Mouse (Mus musculus) MEL (cell line): ENCODE measurements around the gene Dap. TPM values are rescaled to one million over a fixed set of nuclear protein-coding genes. Genes with fewer than 3 reads are reported as not detected.

Source experiments
- DNase-seq: peaks from one replicate; pipeline ENCODE4 v3.0.0; 2011; ENCODE audit warnings: low read depth, low spot score
- H3K27ac ChIP-seq: 2 replicates; pipeline ENCODE4 v1.5.1; 2012; ENCODE audit warnings: low read depth, mild to moderate bottlenecking, control low read depth, low read length, moderate library complexity; ENCODE audit not compliant: control insufficient read depth
- H3K27me3 ChIP-seq, 2 experiments: fragments of 150-350 bp in 1 of 2; sonication (generic) in 1 of 2; 2 replicates each; pipeline ENCODE4 v1.6.1; 2012; ENCODE audit warnings: low read length in 2 of 2, mild to moderate bottlenecking in 2 of 2, improper control_type of control experiment in 1 of 2, moderate library complexity in 1 of 2; ENCODE audit not compliant: insufficient read depth in 2 of 2, control insufficient read depth in 1 of 2
- H3K36me3 ChIP-seq, 2 experiments: 2 replicates each; pipeline ENCODE4 v1.6.1; 2012 to 2014; ENCODE audit warnings: low read length in 2 of 2, improper control_type of control experiment in 1 of 2, inconsistent platforms in 1 of 2, mild to moderate bottlenecking in 1 of 2; ENCODE audit not compliant: insufficient read depth in 2 of 2, control insufficient read depth in 1 of 2
- H3K4me1 ChIP-seq, 2 experiments: fragments of 150-350 bp in 1 of 2; sonication (generic) in 1 of 2; 2 replicates each; pipeline ENCODE4 v1.6.1; 2012; ENCODE audit warnings: low read length in 2 of 2, improper control_type of control experiment in 1 of 2, mild to moderate bottlenecking in 1 of 2; ENCODE audit not compliant: insufficient read depth in 2 of 2, control insufficient read depth in 1 of 2
- H3K4me3 ChIP-seq, 2 experiments: fragments of 150-350 bp in 1 of 2; sonication (generic) in 1 of 2; 2 replicates each; pipeline ENCODE4 v1.5.1; 2012; ENCODE audit warnings: low read depth in 2 of 2, low read length in 2 of 2, mild to moderate bottlenecking in 2 of 2, moderate library complexity in 2 of 2, control low read depth in 1 of 2, improper control_type of control experiment in 1 of 2; ENCODE audit not compliant: control insufficient read depth in 1 of 2, insufficient read depth in 1 of 2
- H3K79me2 ChIP-seq: 2 replicates; pipeline ENCODE4 v1.6.1; 2012; ENCODE audit warnings: mild to moderate bottlenecking, low read length, moderate library complexity; ENCODE audit not compliant: control insufficient read depth, poor library complexity, insufficient read depth
- H3K9ac ChIP-seq: 2 replicates; pipeline ENCODE4 v1.6.1; 2012; ENCODE audit warnings: low read depth, mild to moderate bottlenecking, control low read depth, low read length, moderate library complexity; ENCODE audit not compliant: control insufficient read depth, poor library complexity, severe bottlenecking
- H3K9me3 ChIP-seq: fragments of 150-350 bp; sonication (generic); replicated peaks from 2 replicates; pipeline ENCODE4 v1.6.1; 2012; ENCODE audit warnings: mild to moderate bottlenecking, low read length, improper control_type of control experiment, moderate library complexity; ENCODE audit not compliant: insufficient read depth
- CHD2 ChIP-seq: IDR thresholded peaks from 2 replicates; pipeline ENCODE4 v1.6.1; 2011; ENCODE audit warnings: low read length, improper control_type of control experiment
- MEF2A ChIP-seq: IDR thresholded peaks from 2 replicates; pipeline ENCODE4 v1.6.1; 2014; ENCODE audit warnings: low read depth, mild to moderate bottlenecking, inconsistent platforms, low read length, improper control_type of control experiment; ENCODE audit not compliant: poor library complexity, insufficient replicate concordance, severe bottlenecking; ENCODE audit errors: extremely low read depth
- MYC ChIP-seq: IDR thresholded peaks from 2 replicates; pipeline ENCODE4 v1.6.1; 2011; ENCODE audit warnings: low read depth, mild to moderate bottlenecking, low read length, improper control_type of control experiment, moderate library complexity
- NELFE ChIP-seq: IDR thresholded peaks from 2 replicates; pipeline ENCODE4 v1.6.1; 2011; ENCODE audit warnings: low read depth, low read length, improper control_type of control experiment
- POLR2AphosphoS5 ChIP-seq: IDR thresholded peaks from 2 replicates; pipeline ENCODE4 v1.6.1; 2012; ENCODE audit warnings: low read depth, borderline replicate concordance, mild to moderate bottlenecking, inconsistent platforms, low read length, moderate library complexity, mixed read lengths
- RAD21 ChIP-seq: IDR thresholded peaks from 2 replicates; pipeline ENCODE4 v1.6.1; 2011; ENCODE audit warnings: mild to moderate bottlenecking, low read depth, low read length, improper control_type of control experiment
- TAL1 ChIP-seq: IDR thresholded peaks from 2 replicates; pipeline ENCODE4 v1.6.1; 2012; ENCODE audit warnings: mild to moderate bottlenecking, inconsistent platforms, low read length, moderate library complexity, mixed read lengths
- ZKSCAN1 ChIP-seq: IDR thresholded peaks from 2 replicates; pipeline ENCODE4 v1.6.1; 2012; ENCODE audit warnings: low read depth, mild to moderate bottlenecking, inconsistent platforms, low read length, improper control_type of control experiment, moderate library complexity
- ZMIZ1 ChIP-seq: IDR thresholded peaks from 2 replicates; pipeline ENCODE4 v1.6.1; 2012; ENCODE audit warnings: low read depth, mild to moderate bottlenecking, inconsistent platforms, low read length, improper control_type of control experiment, moderate library complexity
- polyA plus RNA-seq, 2 experiments: library from polyadenylated mRNA; stranded (reverse) in 1 of 2; unstranded in 1 of 2; fragments of >175 nt in 1 of 2; fragments of >200 nt in 1 of 2; gene quantifications; 2 replicates each; pipeline versions ENCODE4 v1.2.1 to v1.2.4; 2012; ENCODE audit warnings: low replicate concordance in 2 of 2, low read depth in 1 of 2; ENCODE audit not compliant: insufficient read length in 2 of 2, insufficient read depth in 1 of 2, missing spikeins in 1 of 2
- total RNA-seq: library from RNA; depleted of rRNA; stranded (reverse); fragments of 300-350 nt; gene quantifications from 2 replicates; pipeline ENCODE4 v1.2.3, GENCODE M21; 2012

The Dap gene
- total and polyA plus RNA-seq, 3 experiments: 17.8 to 72.6 TPM; not detected in 1

DNA sequence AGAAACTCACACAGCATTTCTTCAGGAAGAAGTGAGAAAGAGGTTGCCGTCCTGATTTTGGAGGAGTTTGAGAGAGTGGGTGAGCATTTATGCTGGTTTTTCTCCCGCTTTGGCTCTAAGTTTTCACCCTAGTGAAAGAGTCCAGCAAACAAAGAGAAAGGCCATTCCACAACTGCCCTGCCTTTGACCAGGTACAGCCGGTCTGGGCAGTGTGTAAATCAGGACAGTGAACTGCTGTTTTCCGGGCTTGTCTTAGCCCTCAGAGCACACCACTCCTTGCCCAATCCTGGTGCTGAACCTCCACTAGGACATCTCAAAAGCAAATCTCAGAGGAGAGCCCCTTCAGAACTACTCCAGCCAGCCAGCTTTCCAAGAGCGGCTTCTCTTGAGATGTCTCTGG is 38.6 kb upstream of the Dap start:
- no peak overlapping the region for H3K9ac ChIP-seq
- no peak for DNase-seq
- no peaks in the 10 kb centered on the region for H3K4me1 ChIP-seq
- no peak overlapping the region for H3K4me3 ChIP-seq
- no peaks in the 10 kb centered on the region for H3K79me2 ChIP-seq
- no peaks in the 10 kb centered on the region for H3K27me3 ChIP-seq
- no peaks in the 10 kb centered on the region for H3K36me3 ChIP-seq
- no peaks in the 10 kb centered on the region for H3K9me3 ChIP-seq
- H3K27ac ChIP-seq: no peak overlapping the region
- TF ChIP-seq RAD21 (no peak), CHD2 (no peak), ZMIZ1 (no peak)
- TF ChIP-seq, all 39 proteins: peak for 0

DNA sequence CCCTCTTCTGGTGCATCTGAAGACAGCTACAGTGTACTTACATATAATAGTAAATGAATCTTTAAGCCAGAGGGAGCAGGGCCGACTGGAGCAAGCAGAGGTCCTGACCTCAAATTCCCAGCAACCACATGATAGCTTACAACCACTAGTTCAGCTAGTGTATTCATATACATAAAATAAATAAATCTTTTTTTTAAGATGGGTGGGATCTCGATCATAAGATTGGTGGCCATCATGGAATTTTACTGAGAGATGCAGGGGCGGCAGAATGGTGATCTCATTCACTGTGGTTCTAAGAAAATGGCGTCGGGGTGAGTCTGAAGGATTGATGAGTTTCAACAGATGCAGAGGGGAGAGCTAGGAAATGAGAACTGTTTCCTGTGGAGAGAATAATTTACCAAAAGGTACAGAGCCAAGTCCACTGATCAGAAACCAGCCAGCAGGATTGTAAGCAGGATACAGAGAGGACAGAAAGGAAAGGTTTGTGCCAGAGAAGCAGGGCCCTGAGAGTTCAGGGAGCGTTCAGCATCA is 37.7 kb upstream of the Dap start:
- no peaks in the 10 kb centered on the region for H3K36me3 ChIP-seq
- no peak for TF ChIP-seq MEF2A
- no peak for TF ChIP-seq ZKSCAN1
- no peak for TF ChIP-seq MYC
- TF ChIP-seq TAL1: no peak
- no peaks in the 10 kb centered on the region for H3K79me2 ChIP-seq
- H3K27ac ChIP-seq: no peak overlapping the region
- no peak overlapping the region for H3K4me3 ChIP-seq
- no peaks in the 10 kb centered on the region for H3K4me1 ChIP-seq
- no peak for DNase-seq
- H3K9me3 ChIP-seq: no peaks in the 10 kb centered on the region
- H3K9ac ChIP-seq: no peak overlapping the region
- no peaks in the 10 kb centered on the region for H3K27me3 ChIP-seq

DNA sequence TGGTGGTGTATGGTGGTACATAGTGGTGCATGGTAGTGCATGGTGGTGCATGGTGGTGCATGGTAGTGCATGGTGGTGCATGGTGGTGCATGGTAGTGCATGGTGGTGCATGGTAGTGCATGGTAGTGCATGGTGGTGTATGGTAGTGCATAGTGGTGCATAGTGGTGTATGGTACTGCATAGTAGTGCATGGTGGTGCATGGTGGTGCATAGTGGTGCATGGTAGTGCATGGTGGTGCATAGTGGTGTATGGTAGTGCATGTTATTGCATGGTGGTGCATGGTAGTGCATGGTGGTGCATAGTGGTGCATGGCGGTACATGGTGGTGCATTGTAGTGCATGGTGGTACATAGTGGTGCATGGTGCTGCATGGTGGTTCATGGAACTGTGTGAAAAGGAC is 31.6 kb upstream of the Dap start:
- DNase-seq: no peak
- TF ChIP-seq NELFE: no peak
- TF ChIP-seq POLR2AphosphoS5: peak; percentile 73; the same call in 1 of the 2 replicates
- TF ChIP-seq TAL1: 0 out of 2 replicates have a peak, but pooled peaks have one; percentile 4
- TF ChIP-seq, all 39 proteins: peak for 2

More for the DNA sequence above, 31.6 kb upstream of the Dap start:
- no peaks in the 10 kb centered on the region for H3K79me2 ChIP-seq
- H3K9me3 ChIP-seq: no peaks in the 10 kb centered on the region
- H3K27me3 ChIP-seq: no peaks in the 10 kb centered on the region
- no peak overlapping the region for H3K9ac ChIP-seq
- H3K36me3 ChIP-seq: no peaks in the 10 kb centered on the region
- H3K4me3 ChIP-seq: no peak overlapping the region
- no peaks in the 10 kb centered on the region for H3K4me1 ChIP-seq
- no peak overlapping the region for H3K27ac ChIP-seq
